Mouse (Mus musculus) myocyte (in vitro differentiated cells): ENCODE measurements around the gene Timp2. TPM values are rescaled to one million over a fixed set of nuclear protein-coding genes. Genes with fewer than 3 reads are reported as not detected.

Source experiments
- H3K27me3 ChIP-seq: one replicate; pipeline ENCODE4 v1.6.1; 2011; ENCODE audit not compliant: control insufficient read depth, insufficient read depth, insufficient read length
- H3K36me3 ChIP-seq: one replicate; pipeline ENCODE4 v1.6.1; 2011; ENCODE audit not compliant: control insufficient read depth, insufficient read depth
- H3K4me2 ChIP-seq: one replicate; pipeline ENCODE4 v1.6.1; 2011; ENCODE audit warnings: low read depth, control low read depth
- H3K4me3 ChIP-seq: one replicate; pipeline ENCODE4 v1.5.1; 2011; ENCODE audit warnings: mild to moderate bottlenecking, control low read depth, moderate library complexity
- H3K79me2 ChIP-seq: one replicate; pipeline ENCODE4 v1.6.1; 2011; ENCODE audit not compliant: control insufficient read depth, insufficient read depth
- H3ac ChIP-seq: one replicate; pipeline ENCODE4 v1.6.1; 2011; ENCODE audit not compliant: control insufficient read depth, insufficient read length
- CEBPB ChIP-seq: IDR thresholded peaks from 2 replicates; pipeline ENCODE4 v1.6.1; 2011; ENCODE audit warnings: mild to moderate bottlenecking, moderate library complexity; ENCODE audit not compliant: poor library complexity, insufficient read depth, severe bottlenecking
- E2F4 ChIP-seq: IDR thresholded peaks from one replicate; pipeline ENCODE4 v1.6.1; 2011; ENCODE audit warnings: mild to moderate bottlenecking, control low read depth, moderate library complexity; ENCODE audit not compliant: insufficient read depth
- MAX ChIP-seq: IDR thresholded peaks from one replicate; pipeline ENCODE4 v1.6.1; 2011; ENCODE audit warnings: low read depth, mild to moderate bottlenecking, control low read depth
- MYOD1 ChIP-seq, 3 experiments: IDR thresholded peaks; one replicate each; pipeline ENCODE4 v1.6.1; 2011; ENCODE audit warnings: control low read depth in 2 of 3, low read depth in 2 of 3, mild to moderate bottlenecking in 2 of 3, moderate library complexity in 1 of 3; ENCODE audit not compliant: insufficient read length in 2 of 3, control insufficient read depth in 1 of 3
- MYOG ChIP-seq, 3 experiments: IDR thresholded peaks; one replicate each; pipeline ENCODE4 v1.6.1; 2011; ENCODE audit warnings: control low read depth in 2 of 3, low read depth in 2 of 3, mild to moderate bottlenecking in 2 of 3; ENCODE audit not compliant: insufficient read length in 2 of 3, control insufficient read depth in 1 of 3, insufficient read depth in 1 of 3
- POLR2A ChIP-seq: IDR thresholded peaks from one replicate; pipeline ENCODE4 v1.6.1; 2011; ENCODE audit warnings: low read depth, mild to moderate bottlenecking, control low read depth, moderate library complexity; ENCODE audit not compliant: insufficient read length
- POLR2AphosphoS2 ChIP-seq: IDR thresholded peaks from one replicate; pipeline ENCODE4 v1.6.1; 2011; ENCODE audit warnings: low read depth, control low read depth; ENCODE audit not compliant: insufficient read length
- REST ChIP-seq: IDR thresholded peaks from one replicate; pipeline ENCODE4 v1.6.1; 2011; ENCODE audit warnings: mild to moderate bottlenecking, control low read depth, moderate library complexity; ENCODE audit not compliant: insufficient read depth, insufficient read length
- SRF ChIP-seq: IDR thresholded peaks from one replicate; pipeline ENCODE4 v1.6.1; 2011; ENCODE audit warnings: low read depth; ENCODE audit not compliant: control insufficient read depth, insufficient read length
- TCF12 ChIP-seq: IDR thresholded peaks from one replicate; pipeline ENCODE4 v1.6.1; 2011; ENCODE audit warnings: mild to moderate bottlenecking, control low read depth; ENCODE audit not compliant: poor library complexity, insufficient read depth, severe bottlenecking
- TCF3 ChIP-seq: IDR thresholded peaks from one replicate; pipeline ENCODE4 v1.6.1; 2011; ENCODE audit warnings: low read depth, control low read depth; ENCODE audit not compliant: insufficient read length
- USF1 ChIP-seq: IDR thresholded peaks from one replicate; pipeline ENCODE4 v1.6.1; 2011; ENCODE audit warnings: low read depth, mild to moderate bottlenecking, control low read depth, moderate library complexity
- polyA plus RNA-seq: library from polyadenylated mRNA; unstranded; fragments of >200 nt; fragmentation: generic; extraction: Trizol; gene quantifications from one replicate; pipeline ENCODE4 v1.2.1, GENCODE M21; 2012; ENCODE audit warnings: missing spikeins

Gene Timp2
- polyA plus RNA-seq, 1 experiment = 321 TPM

GRCm38 (mm10) chr11:118298810-118299209 lies 56.7 kb downstream of the Timp2 start:
- H3K4me3 ChIP-seq = no peak overlapping the region
- H3K27me3 ChIP-seq = no peaks in the 10 kb centered on the region
- no peaks in the 10 kb centered on the region for H3K79me2 ChIP-seq
- H3ac ChIP-seq = no peak overlapping the region
- H3K4me2 ChIP-seq = no peak overlapping the region
- TF ChIP-seq POLR2AphosphoS2 (peak; percentile 47), SRF (no peak)
- H3K36me3 ChIP-seq = peaks cover 29% of the 10 kb centered on the region

- Histone ChIP-seq H3K4me2 (no peak overlapping the region), H3K79me2 (no peaks in the 10 kb centered on the region), H3K36me3 (peaks cover 21% of the 10 kb centered on the region), H3ac (no peak overlapping the region), H3K27me3 (no peaks in the 10 kb centered on the region), H3K4me3 (no peak overlapping the region)
- TF ChIP-seq POLR2A = no peak
- TF ChIP-seq SRF = no peak
- no peak for TF ChIP-seq CEBPB
- peak; percentile 11 for TF ChIP-seq POLR2AphosphoS2
Observed at GRCm38 (mm10) chr11:118297967-118298366, 57.6 kb downstream of the Timp2 start.

- Histone ChIP-seq H3K4me2 (no peak overlapping the region), H3ac (no peak overlapping the region), H3K36me3 (peaks cover 1% of the 10 kb centered on the region), H3K4me3 (no peak overlapping the region), H3K27me3 (no peaks in the 10 kb centered on the region), H3K79me2 (no peaks in the 10 kb centered on the region)
- TF ChIP-seq MYOG (IDR thresholded peaks at IDR 0.05; ENCODE audit: control insufficient read depth in 1 of 3, insufficient read depth in 1 of 3, insufficient read length in 2 of 3, low read depth in 2 of 3) (no peak), USF1 (no peak), REST (no peak)
Observed at GRCm38 (mm10) chr11:118295026-118295425, 60.5 kb downstream of the Timp2 start.

- no peak overlapping the region for H3K4me2 ChIP-seq
- no peak overlapping the region for H3ac ChIP-seq
- no peaks in the 10 kb centered on the region for H3K27me3 ChIP-seq
- TF ChIP-seq MAX (no peak), MYOD1 (IDR thresholded peaks at IDR 0.05; ENCODE audit: control insufficient read depth in 1 of 3, insufficient read length in 2 of 3, low read depth in 2 of 3) (no peak), REST (no peak), POLR2AphosphoS2 (no peak), USF1 (no peak), SRF (no peak), MYOG (IDR thresholded peaks at IDR 0.05; ENCODE audit: control insufficient read depth in 1 of 3, insufficient read depth in 1 of 3, insufficient read length in 2 of 3, low read depth in 2 of 3) (no peak), TCF3 (no peak), POLR2A (no peak), TCF12 (no peak), CEBPB (no peak), E2F4 (no peak)
- H3K79me2 ChIP-seq = peaks cover 22% of the 10 kb centered on the region
- peaks cover under 1% of the 10 kb centered on the region for H3K36me3 ChIP-seq
- no peak overlapping the region for H3K4me3 ChIP-seq
Observed at GRCm38 (mm10) chr11:118292671-118293070, 62.9 kb downstream of the Timp2 start.

GRCm38 (mm10) chr11:118289999-118290889 lies 65.3 kb downstream of the Timp2 start, which contains the start of gene Usp36:
Gene Usp36, minus strand, starts transcription at chr11:118290244.
- TF ChIP-seq MYOG (IDR thresholded peaks at IDR 0.05; ENCODE audit: control insufficient read depth in 1 of 3, insufficient read depth in 1 of 3, insufficient read length in 2 of 3, low read depth in 2 of 3) = peak in 2 of 3 experiments; percentile 17 to 21
- no peak for TF ChIP-seq SRF
- TF ChIP-seq E2F4 = no peak
- TF ChIP-seq REST = peak; percentile 13
- TF ChIP-seq MAX = peak; percentile 73
- no peak for TF ChIP-seq TCF12
- peak; percentile 73 for TF ChIP-seq USF1
- peak; percentile 95 for TF ChIP-seq POLR2AphosphoS2
- TF ChIP-seq POLR2A = peak; percentile 84
- no peak for TF ChIP-seq TCF3
- peak in 1 of 3 experiments; percentile 14 for TF ChIP-seq MYOD1 (IDR thresholded peaks at IDR 0.05; ENCODE audit: control insufficient read depth in 1 of 3, insufficient read length in 2 of 3, low read depth in 2 of 3)
- peak; percentile 59 for TF ChIP-seq CEBPB
- Histone ChIP-seq H3K36me3 (peaks cover 13% of the 10 kb centered on the region), H3K79me2 (peaks cover 41% of the 10 kb centered on the region), H3ac (peak within 1 kb of the TSS; percentile 79), H3K27me3 (no peaks in the 10 kb centered on the region), H3K4me3 (peak within 1 kb of the TSS; percentile 96), H3K4me2 (peak within 1 kb of the TSS; percentile 84)
